Mouse (Mus musculus) skeletal muscle tissue, adult 2 months (tissue): ENCODE data around the gene Bak1.
"Not testable (repeated sequence)": the region's sequence is repeated elsewhere in the genome, so short reads cannot be mapped to it uniquely, and the experiment has no call there.

Experiments
- DNase-seq: peaks from one replicate; pipeline ENCODE4 v3.0.0-alpha.2; 2012; ENCODE audit warnings: low read depth, low spot score

Bak1 gene

DNA sequence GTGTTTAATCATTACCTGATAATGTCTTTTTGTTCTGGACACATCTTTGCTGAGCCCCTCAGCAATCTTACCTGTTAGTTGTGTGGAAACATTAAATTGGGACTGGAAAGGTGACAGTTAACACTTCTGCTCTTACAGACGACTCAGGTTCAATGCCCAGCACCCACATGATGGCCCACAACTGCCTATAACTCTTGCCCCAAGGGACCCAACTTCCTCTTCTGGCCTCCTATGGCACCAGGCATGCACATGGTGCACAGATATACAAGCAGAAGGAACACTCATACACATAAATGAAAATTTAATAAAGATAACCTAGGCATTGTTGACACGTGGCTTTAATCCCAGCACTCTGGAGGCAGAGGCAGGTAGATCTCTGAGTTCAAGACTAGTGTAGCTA lies 49.4 kb downstream of the Bak1 start:
- no peak for DNase-seq

DNA sequence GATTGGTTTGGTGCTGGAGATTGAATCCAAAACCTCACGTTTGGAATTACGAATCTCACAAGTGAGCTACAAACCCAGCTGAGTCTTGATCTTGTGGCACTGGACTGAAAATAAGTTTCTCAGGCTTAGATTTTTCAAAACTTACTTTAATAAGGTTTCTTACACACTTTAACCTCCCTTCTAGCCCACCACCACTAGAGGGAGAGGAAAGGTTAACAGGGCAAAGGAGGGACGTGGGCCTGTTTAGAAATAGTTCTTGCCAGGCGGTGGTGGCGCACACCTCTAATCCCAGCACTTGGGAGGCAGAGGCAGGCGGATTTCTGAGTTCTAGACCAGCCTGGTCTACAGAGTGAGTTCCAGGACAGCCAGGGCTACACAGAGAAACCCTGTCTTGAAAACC lies 51.5 kb downstream of the Bak1 start:
- not testable (repeated sequence) for DNase-seq

DNA sequence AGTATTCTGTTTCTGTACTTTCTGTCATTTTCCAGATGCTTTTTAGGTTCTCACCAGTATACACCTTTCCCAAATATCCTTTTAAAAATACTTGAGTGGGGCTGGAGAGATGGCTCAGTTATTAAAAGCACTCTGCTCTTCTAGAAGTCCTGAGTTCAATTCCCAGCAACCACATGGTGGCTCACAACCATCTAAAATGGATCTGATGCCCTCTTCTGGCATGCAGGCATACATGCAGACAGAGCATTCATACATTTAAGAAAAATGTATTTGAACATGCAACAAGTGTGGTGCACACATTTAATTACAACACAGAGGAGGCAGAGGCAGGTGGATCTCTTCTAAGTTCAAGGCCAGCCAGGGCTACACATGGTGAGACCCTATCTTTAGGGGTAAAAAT lies 53.4 kb downstream of the Bak1 start:
- DNase-seq: no peak

DNA sequence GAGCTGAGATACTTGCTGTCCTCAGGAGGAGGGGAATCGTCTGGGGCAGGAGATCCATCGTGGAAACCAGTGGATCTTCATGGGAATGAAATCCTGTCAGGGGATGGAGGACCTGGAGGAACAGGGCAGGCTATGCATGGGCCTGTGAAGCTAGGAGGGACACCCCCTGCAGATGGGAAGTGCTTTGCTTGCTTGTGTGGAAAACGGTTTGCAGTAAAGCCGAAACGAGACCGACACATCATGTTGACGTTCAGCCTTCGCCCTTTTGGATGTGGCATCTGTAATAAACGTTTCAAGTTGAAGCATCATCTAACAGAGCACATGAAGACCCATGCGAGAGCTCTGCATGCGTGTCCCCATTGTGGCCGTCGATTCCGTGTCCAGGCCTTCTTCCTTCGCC lies 54.3 kb downstream of the Bak1 start:
- no peak for DNase-seq

DNA sequence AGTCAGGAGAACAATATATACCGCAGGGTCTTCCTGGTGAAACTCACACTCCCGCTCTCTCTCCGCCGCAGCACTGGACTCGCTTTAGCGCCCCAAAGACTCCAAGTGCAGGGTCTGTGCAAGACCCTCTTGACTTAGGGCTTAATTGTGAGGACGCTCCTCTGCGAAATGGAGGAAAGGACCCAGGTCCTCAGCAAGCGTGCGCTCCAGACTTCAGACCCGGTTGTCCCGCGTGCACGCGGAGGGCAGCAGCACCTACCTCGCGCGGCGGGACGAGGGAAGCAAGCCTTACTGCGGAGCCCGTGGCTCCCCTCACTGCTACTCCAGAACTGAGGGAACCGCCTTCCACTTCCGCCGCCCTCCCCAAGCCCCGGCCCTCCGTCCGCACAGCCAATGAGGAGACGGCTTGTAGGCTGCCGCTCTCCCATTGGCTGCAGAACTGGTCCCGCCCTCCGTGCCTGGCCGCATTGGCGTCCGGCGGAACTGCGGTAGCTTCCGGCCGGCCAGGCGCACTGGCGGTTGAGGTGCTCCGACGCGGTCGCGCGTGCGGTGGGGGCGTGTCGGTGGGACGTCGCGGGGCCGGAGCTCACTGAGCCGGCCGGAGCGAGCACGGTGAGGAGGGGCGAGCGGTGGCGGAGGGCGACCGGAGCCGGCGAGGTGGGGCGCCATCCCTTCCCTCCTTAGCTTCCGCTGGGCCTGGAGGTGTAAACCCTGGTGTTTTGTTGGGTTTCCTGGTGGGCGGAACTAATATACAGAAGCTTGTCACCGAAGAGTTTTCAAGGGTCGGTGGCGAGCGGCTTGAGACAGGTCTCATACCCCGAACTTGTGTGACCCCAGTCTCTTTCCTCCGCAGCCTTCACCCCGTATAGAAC lies 55.9 kb downstream of the Bak1 start, which contains the start of gene Zbtb9:
Gene Zbtb9 (plus strand): TSS at position 465 of the 872 bp plus-strand sequence.
- DNase-seq: peak; percentile 95

DNA sequence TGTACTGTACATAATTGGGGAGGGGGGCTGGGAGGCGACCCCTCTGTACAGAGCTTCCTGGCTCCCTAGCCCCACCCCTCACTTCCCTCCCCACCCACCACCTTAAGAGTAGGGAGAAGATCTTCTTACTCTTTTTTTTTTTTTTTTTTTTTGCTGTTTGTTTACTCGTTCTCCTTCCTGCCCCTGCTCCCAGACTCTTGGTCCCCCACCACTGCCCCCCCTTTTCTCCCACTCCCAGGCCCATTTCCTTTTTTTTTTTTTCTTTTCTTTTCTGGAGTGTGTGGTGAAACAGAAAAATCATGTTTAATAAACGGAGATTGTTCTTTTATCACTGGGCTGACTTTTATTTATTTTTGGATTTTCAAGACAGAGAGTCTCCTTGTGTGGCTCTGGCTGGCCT lies 56.7 kb downstream of the Bak1 start:
- no peak for DNase-seq

DNA sequence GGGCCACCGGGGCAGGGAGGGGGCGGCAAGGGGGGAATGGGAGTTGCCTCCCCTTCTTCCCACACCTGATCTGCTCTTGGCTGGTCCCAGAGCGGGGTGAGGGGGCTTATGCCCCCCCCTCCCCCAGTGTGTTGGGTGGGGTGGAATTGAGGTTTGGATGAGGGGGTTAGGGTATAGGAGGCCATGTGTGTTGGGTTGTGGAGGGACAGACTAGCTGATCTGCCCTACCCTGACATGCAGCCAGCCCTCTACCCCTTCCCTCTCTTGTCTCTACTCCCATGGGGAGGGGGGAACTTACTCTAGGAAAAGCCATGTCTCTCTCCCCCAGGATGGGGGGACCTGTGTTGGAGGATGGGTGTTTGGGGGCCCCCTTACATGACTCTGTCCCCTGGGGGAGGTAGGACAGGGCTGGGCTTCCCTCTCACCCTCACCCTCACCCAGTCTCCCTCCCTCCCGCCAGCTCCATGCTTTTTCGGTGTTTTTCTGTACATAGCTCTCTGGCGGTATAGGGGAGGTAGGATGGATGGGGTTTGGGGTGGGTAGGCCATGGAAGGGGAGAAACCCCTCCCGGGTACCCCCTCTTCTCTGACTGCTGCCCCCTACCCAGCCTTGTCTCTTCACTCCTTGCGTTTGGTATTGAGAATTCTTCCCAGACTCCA lies 57.4 kb downstream of the Bak1 start:
- no peak for DNase-seq

DNA sequence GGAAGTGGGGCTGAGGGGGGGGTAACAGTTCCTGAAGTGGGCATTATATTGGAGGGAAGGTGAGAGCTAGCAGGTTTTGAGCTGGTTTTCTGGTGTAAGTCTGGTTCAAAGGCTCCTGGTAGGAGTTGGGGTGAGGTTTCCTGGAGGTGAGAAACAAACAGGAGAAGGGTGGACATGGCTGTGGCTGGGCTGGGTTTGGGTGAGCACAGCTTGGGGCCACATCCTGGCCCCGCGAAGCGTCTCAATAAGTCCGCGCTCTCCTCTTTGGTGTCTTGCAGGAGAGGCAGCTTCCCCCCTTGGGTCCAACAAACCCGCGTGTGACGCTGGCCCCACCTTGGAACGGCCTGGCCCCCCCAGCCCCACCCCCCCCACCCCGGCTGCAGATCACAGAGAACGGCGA lies 58.6 kb downstream of the Bak1 start:
- DNase-seq: no peak
